Mouse (Mus musculus): Measurements from ENCODE around the gene Ttc12. TPM values are rescaled to one million over a fixed set of nuclear protein-coding genes. Genes with fewer than 3 reads are reported as not detected.

Gene Ttc12
- polyA plus RNA-seq, 1 experiment from 2014 or later: 0.47 TPM

DNA sequence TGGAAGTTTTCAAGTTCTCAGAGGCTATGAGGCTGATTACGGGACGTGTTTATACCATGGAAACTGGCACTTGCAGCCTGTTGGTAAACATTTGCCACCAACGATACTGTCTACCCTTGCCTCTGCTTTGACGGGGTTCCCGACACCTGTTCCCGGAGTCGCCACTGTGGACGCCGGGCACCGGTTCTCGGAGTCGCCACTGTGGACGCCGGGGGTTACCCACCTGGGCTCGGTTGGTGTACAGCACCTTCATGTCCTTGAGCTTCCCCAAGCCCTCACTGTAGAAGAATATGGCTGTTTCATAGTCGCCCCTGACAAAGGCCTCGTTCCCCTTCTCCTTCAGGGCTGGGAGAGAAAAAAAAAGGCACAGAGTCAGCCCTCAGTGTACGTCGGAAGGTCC, 16.0 kb downstream of the Ttc12 start:
- no peak for TF ChIP-seq CTCF (IDR thresholded peaks at IDR 0.05; ENCODE audit: low read depth)
- H3K27ac ChIP-seq (ENCODE audit: low read depth, low read length): no peak overlapping the region
- no peak for ATAC-seq
- no peaks in the 10 kb centered on the region for H3K36me3 ChIP-seq (ENCODE audit: control insufficient read depth, insufficient read depth)
- H3K4me1 ChIP-seq (replicated peaks; ENCODE audit: control insufficient read depth, insufficient read depth, low read length): no peaks in the 10 kb centered on the region
- no peak overlapping the region for H3K4me3 ChIP-seq (ENCODE audit: low read depth, low read length)
- 93% methylated on average over 19 of the region's 19 CpGs for WGBS
- H3K9ac ChIP-seq (ENCODE audit: low read depth, low read length): no peak overlapping the region
- H3K4me2 ChIP-seq (replicated peaks; ENCODE audit: low read depth): no peak overlapping the region
- no peaks in the 10 kb centered on the region for H3K9me3 ChIP-seq (ENCODE audit: control insufficient read depth)
- no peaks in the 10 kb centered on the region for H3K27me3 ChIP-seq (replicated peaks; ENCODE audit: control insufficient read depth, insufficient read depth, low read length)

DNA sequence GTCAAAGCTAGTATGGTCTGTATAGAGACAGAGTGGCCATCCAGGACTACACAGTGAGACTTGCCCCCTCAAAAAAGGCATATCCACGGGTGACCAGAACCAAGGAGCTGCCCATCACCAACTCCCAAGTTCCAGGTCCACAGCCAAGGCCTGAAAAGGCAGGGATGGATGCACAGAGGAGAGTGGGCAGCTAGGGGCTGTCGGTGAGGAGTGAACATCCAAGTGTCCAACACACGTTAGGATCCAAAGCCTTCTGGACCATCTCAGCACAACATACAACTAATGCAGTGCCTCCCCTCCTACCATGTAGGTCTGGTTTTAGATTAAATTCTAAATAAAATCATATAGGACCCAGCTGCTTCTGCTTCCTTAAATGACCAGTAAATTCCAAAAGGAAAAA, 29.9 kb downstream of the Ttc12 start:
- Histone ChIP-seq H3K4me2 (replicated peaks; ENCODE audit: low read depth) (no peak overlapping the region), H3K27ac (ENCODE audit: low read depth, low read length) (no peak overlapping the region), H3K27me3 (replicated peaks; ENCODE audit: control insufficient read depth, insufficient read depth, low read length) (no peaks in the 10 kb centered on the region), H3K4me3 (ENCODE audit: low read depth, low read length) (no peak overlapping the region), H3K4me1 (replicated peaks; ENCODE audit: control insufficient read depth, insufficient read depth, low read length) (no peaks in the 10 kb centered on the region), H3K9ac (ENCODE audit: low read depth, low read length) (no peak overlapping the region), H3K9me3 (ENCODE audit: control insufficient read depth) (no peaks in the 10 kb centered on the region), H3K36me3 (ENCODE audit: control insufficient read depth, insufficient read depth) (no peaks in the 10 kb centered on the region)
- WGBS: 83% methylated on average over 3 of the region's 3 CpGs
- TF ChIP-seq CTCF (IDR thresholded peaks at IDR 0.05; ENCODE audit: low read depth): no peak
- ATAC-seq: no peak

DNA sequence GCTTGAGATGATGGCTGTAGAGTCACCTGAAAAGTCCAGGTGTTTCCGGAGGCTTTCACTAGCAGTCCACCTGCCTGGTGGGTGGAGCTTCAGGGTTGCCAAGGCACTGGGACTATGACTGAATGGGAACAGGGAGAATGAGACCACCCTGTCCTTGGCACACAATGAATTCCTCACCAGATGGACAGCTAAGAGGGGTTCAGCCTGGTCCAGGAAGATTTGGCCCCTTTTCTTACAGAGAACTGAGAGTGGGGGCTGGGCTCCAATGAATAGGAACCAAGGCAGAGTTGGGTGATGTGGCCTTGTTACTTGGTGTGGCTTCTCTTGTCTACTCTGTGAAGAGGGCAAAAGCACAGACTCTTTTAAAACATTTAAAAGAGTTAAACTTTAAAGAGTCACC, 33.6 kb downstream of the Ttc12 start:
- Histone ChIP-seq H3K27ac (ENCODE audit: low read depth, low read length) (no peak overlapping the region), H3K4me2 (replicated peaks; ENCODE audit: low read depth) (no peak overlapping the region), H3K4me1 (replicated peaks; ENCODE audit: control insufficient read depth, insufficient read depth, low read length) (no peaks in the 10 kb centered on the region), H3K36me3 (ENCODE audit: control insufficient read depth, insufficient read depth) (no peaks in the 10 kb centered on the region), H3K4me3 (ENCODE audit: low read depth, low read length) (no peak overlapping the region), H3K9me3 (ENCODE audit: control insufficient read depth) (no peaks in the 10 kb centered on the region), H3K27me3 (replicated peaks; ENCODE audit: control insufficient read depth, insufficient read depth, low read length) (no peaks in the 10 kb centered on the region), H3K9ac (ENCODE audit: low read depth, low read length) (no peak overlapping the region)
- no peak for ATAC-seq
- TF ChIP-seq CTCF (IDR thresholded peaks at IDR 0.05; ENCODE audit: low read depth): no peak
- WGBS: 92% methylated on average over 1 of the region's 1 CpGs

DNA sequence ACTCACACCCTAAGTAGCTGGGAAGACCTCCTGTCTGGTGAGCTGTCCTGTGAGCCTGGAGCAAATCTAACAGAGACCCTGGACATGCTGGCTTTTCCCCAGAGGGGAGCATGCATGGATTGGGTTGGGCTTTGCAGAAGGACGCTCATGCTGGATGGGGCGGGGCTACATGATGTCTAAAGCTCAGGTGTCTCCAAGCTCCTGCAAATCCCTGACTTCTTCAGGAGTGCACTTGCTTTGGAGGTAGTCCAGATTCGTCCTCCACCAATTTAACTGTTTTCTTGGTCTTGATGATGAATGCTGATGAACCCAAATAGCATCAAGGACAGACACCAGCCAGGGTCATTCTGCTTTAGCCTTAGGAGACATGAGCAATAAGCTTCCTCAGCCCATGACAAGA, 35.5 kb downstream of the Ttc12 start:
- H3K4me3 ChIP-seq (ENCODE audit: low read depth, low read length): no peak overlapping the region
- no peak for TF ChIP-seq CTCF (IDR thresholded peaks at IDR 0.05; ENCODE audit: low read depth)
- H3K4me1 ChIP-seq (replicated peaks; ENCODE audit: control insufficient read depth, insufficient read depth, low read length): no peaks in the 10 kb centered on the region
- no peak for ATAC-seq
- WGBS: 71% methylated on average over 3 of the region's 3 CpGs
- no peak overlapping the region for H3K27ac ChIP-seq (ENCODE audit: low read depth, low read length)
- no peaks in the 10 kb centered on the region for H3K9me3 ChIP-seq (ENCODE audit: control insufficient read depth)
- no peak overlapping the region for H3K9ac ChIP-seq (ENCODE audit: low read depth, low read length)
- no peaks in the 10 kb centered on the region for H3K27me3 ChIP-seq (replicated peaks; ENCODE audit: control insufficient read depth, insufficient read depth, low read length)
- no peaks in the 10 kb centered on the region for H3K36me3 ChIP-seq (ENCODE audit: control insufficient read depth, insufficient read depth)
- no peak overlapping the region for H3K4me2 ChIP-seq (replicated peaks; ENCODE audit: low read depth)

DNA sequence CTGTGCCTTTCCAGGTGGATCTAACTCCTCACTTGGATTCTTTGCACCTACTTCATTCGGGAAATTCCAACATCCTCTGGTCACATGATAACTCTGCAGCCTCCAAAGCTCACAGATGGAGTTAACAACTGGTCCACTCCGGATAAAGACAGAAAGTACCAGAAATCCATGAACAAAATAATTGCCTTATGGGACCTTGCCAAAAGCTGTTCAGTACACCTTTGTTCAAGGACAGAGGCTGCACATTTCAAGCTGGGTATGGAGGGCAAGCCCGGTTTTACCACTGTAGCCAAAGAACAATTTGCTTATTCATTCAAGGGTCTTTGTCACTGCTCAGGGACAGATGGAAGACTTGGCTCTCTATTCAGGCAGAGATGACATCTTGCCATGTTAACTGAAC, 43.4 kb downstream of the Ttc12 start:
- no peaks in the 10 kb centered on the region for H3K9me3 ChIP-seq (ENCODE audit: control insufficient read depth)
- no peak overlapping the region for H3K4me2 ChIP-seq (replicated peaks; ENCODE audit: low read depth)
- no peak overlapping the region for H3K9ac ChIP-seq (ENCODE audit: low read depth, low read length)
- WGBS: 76% methylated on average over 3 of the region's 3 CpGs
- TF ChIP-seq CTCF (IDR thresholded peaks at IDR 0.05; ENCODE audit: low read depth): no peak
- H3K36me3 ChIP-seq (ENCODE audit: control insufficient read depth, insufficient read depth): no peaks in the 10 kb centered on the region
- no peaks in the 10 kb centered on the region for H3K4me1 ChIP-seq (replicated peaks; ENCODE audit: control insufficient read depth, insufficient read depth, low read length)
- H3K4me3 ChIP-seq (ENCODE audit: low read depth, low read length): no peak overlapping the region
- no peaks in the 10 kb centered on the region for H3K27me3 ChIP-seq (replicated peaks; ENCODE audit: control insufficient read depth, insufficient read depth, low read length)
- no peak overlapping the region for H3K27ac ChIP-seq (ENCODE audit: low read depth, low read length)
- ATAC-seq: no peak

DNA sequence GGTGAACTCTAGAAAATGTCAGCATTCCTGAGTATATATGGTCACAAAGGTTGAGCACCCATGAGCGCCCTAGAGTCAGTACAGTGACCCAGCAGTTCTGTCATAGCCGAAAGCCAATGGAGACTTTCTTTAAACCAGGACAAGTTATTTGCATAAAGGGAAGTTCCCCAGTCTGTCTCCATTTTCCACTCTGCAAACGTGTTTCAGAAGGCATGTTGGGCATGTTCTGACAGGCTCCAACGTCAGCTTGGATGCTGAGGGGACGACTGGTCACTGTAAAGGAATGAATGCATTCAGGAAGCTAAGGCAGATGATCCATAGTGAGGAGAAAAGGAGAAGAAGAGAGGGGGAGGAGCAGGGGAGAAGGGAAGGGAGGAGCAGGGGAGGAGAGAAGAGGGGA, 58.5 kb downstream of the Ttc12 start:
- no peak for ATAC-seq
- Histone ChIP-seq H3K27ac (ENCODE audit: low read depth, low read length) (no peak overlapping the region), H3K4me1 (replicated peaks; ENCODE audit: control insufficient read depth, insufficient read depth, low read length) (no peaks in the 10 kb centered on the region), H3K9me3 (ENCODE audit: control insufficient read depth) (no peaks in the 10 kb centered on the region), H3K27me3 (replicated peaks; ENCODE audit: control insufficient read depth, insufficient read depth, low read length) (no peaks in the 10 kb centered on the region), H3K36me3 (ENCODE audit: control insufficient read depth, insufficient read depth) (no peaks in the 10 kb centered on the region), H3K4me3 (ENCODE audit: low read depth, low read length) (no peak overlapping the region), H3K9ac (ENCODE audit: low read depth, low read length) (no peak overlapping the region), H3K4me2 (replicated peaks; ENCODE audit: low read depth) (no peak overlapping the region)
- 63% methylated on average over 5 of the region's 5 CpGs for WGBS
- TF ChIP-seq CTCF (IDR thresholded peaks at IDR 0.05; ENCODE audit: low read depth): no peak

DNA sequence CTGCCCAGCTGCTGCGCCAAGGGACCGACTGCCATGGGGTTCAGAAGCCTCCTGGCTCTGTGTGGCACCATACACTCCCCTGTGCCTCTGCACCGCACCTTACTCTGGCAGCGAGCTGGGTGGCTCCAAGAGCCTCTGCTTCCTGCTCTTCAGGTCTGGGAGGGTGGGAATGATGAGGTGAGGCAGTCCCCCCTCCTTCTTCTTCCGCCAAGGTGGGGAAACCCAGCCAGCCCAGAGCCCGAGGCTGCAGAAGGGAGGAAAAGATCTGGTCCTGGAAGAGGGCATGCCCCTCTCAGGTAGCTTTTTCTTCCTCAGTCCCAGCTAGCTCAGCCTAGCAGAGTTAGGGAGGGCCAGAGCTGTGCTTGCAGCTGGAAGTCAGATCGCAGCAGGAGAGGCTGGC, 59.1 kb downstream of the Ttc12 start, which contains the start of gene Ankk1:
Ankk1 (minus strand) TSS at position 101 of the 400 bp plus-strand sequence.
- no peaks in the 10 kb centered on the region for H3K9me3 ChIP-seq (ENCODE audit: control insufficient read depth)
- no peak within 1 kb of the TSS for H3K4me2 ChIP-seq (replicated peaks; ENCODE audit: low read depth)
- H3K4me3 ChIP-seq (ENCODE audit: low read depth, low read length): no peak within 1 kb of the TSS
- H3K36me3 ChIP-seq (ENCODE audit: control insufficient read depth, insufficient read depth): no peaks in the 10 kb centered on the region
- 72% methylated on average over 6 of the region's 7 CpGs for WGBS
- no peaks in the 10 kb centered on the region for H3K4me1 ChIP-seq (replicated peaks; ENCODE audit: control insufficient read depth, insufficient read depth, low read length)
- H3K9ac ChIP-seq (ENCODE audit: low read depth, low read length): no peak within 1 kb of the TSS
- ATAC-seq: no peak
- no peak within 1 kb of the TSS for H3K27ac ChIP-seq (ENCODE audit: low read depth, low read length)
- no peak for TF ChIP-seq CTCF (IDR thresholded peaks at IDR 0.05; ENCODE audit: low read depth)
- no peaks in the 10 kb centered on the region for H3K27me3 ChIP-seq (replicated peaks; ENCODE audit: control insufficient read depth, insufficient read depth, low read length)

Data from intestine, postnatal 0 days (tissue).